In genomic region chr2:152686806-152687267, GRCm38 (mm10) we compare ENCODE assay signal across 8 mouse cellular contexts. TPM values are rescaled to one million over a fixed set of nuclear protein-coding genes. Genes with fewer than 3 reads are reported as not detected.
DNase-seq lines count a peak whose midpoint lies in the region; ATAC-seq lines count a peak whose summit lies in the region.

Gene Mcts2, plus strand, starts transcription at chr2:152687035.

- H3K4me1 ChIP-seq in erythroblast, embryonic 14.5 days (ENCODE audit: control insufficient read depth) = peaks cover 22% of the 10 kb centered on the region
- no peaks in the 10 kb centered on the region for H3K4me1 ChIP-seq in embryonic facial prominence, embryonic 11.5 days (ENCODE audit: control insufficient read depth, insufficient read depth, low read length)
- H3K4me1 ChIP-seq in limb, embryonic 12.5 days (replicated peaks) = peaks cover 14% of the 10 kb centered on the region; the same call in 1 of the 2 replicates
- H3K4me1 ChIP-seq in stomach, embryonic 16.5 days (ENCODE audit: control insufficient read depth, insufficient read depth, low read length) = no peaks in the 10 kb centered on the region

- H3K4me3 ChIP-seq in erythroblast, embryonic 14.5 days (replicated peaks) = peak within 1 kb of the TSS; percentile 82
- peak within 1 kb of the TSS; percentile 37 for H3K4me3 ChIP-seq in embryonic facial prominence, embryonic 11.5 days (ENCODE audit: low read depth, low read length)
- peak within 1 kb of the TSS; percentile 45 for H3K4me3 ChIP-seq in limb, embryonic 12.5 days (replicated peaks)
- peak within 1 kb of the TSS; percentile 49 for H3K4me3 ChIP-seq in stomach, embryonic 16.5 days (replicated peaks; ENCODE audit: low read length)

- no peak within 1 kb of the TSS for H3K27ac ChIP-seq in embryonic facial prominence, embryonic 11.5 days (replicated peaks; ENCODE audit: low read depth, low read length)
- H3K27ac ChIP-seq in limb, embryonic 12.5 days = 0 out of 2 replicates have a peak within 1 kb of the TSS, but pooled peaks have one; percentile 35
- peak within 1 kb of the TSS; percentile 21 for H3K27ac ChIP-seq in stomach, embryonic 16.5 days (ENCODE audit: low read length)

- ATAC-seq in erythroblast, adult 5-6 weeks (replicated peaks; ENCODE audit: low FRiP score, poor library complexity, severe bottlenecking) = no peak
- ATAC-seq in embryonic facial prominence, embryonic 11.5 days (replicated peaks; ENCODE audit: insufficient number of reproducible peaks, low FRiP score, low TSS enrichment, low read depth) = peak; percentile 93
- ATAC-seq in limb, embryonic 12.5 days (ENCODE audit: insufficient number of reproducible peaks, insufficient read depth, low FRiP score, low TSS enrichment, low read depth) = peak; percentile 91
- no peak for ATAC-seq in monocyte, adult 5-6 weeks (replicated peaks; ENCODE audit: insufficient number of reproducible peaks, low FRiP score, low TSS enrichment, poor library complexity, severe bottlenecking)
- peak; percentile 95 for ATAC-seq in stomach, embryonic 16.5 days (ENCODE audit: insufficient read depth, low FRiP score)

- WGBS in embryonic facial prominence, embryonic 11.5 days = 48% methylated on average over 45 of the region's 45 CpGs
- WGBS in limb, embryonic 12.5 days = 46% methylated on average over 45 of the region's 45 CpGs
- WGBS in stomach, embryonic 16.5 days = 41% methylated on average over 45 of the region's 45 CpGs

- DNase-seq in embryonic facial prominence, embryonic 11.5 days (ENCODE audit: low spot score) = peak; percentile 93
- DNase-seq in heart, adult 18-20 months = peak; percentile 95 to 96
- DNase-seq in kidney, adult 8-10 months = peak; percentile 94 to 95

- peak within 1 kb of the TSS; percentile 57 for H3K4me2 ChIP-seq in embryonic facial prominence, embryonic 11.5 days (ENCODE audit: low read depth, low read length)
- H3K4me2 ChIP-seq in limb, embryonic 12.5 days = peak within 1 kb of the TSS; percentile 66
- H3K4me2 ChIP-seq in stomach, embryonic 16.5 days (ENCODE audit: low read depth, low read length) = peak within 1 kb of the TSS; percentile 57

- H3K27me3 ChIP-seq in erythroblast, embryonic 14.5 days (ENCODE audit: control insufficient read depth) = no peaks in the 10 kb centered on the region
- H3K27me3 ChIP-seq in embryonic facial prominence, embryonic 11.5 days (ENCODE audit: control insufficient read depth, insufficient read depth, low read length) = no peaks in the 10 kb centered on the region
- H3K27me3 ChIP-seq in limb, embryonic 12.5 days = no peaks in the 10 kb centered on the region
- no peaks in the 10 kb centered on the region for H3K27me3 ChIP-seq in stomach, embryonic 16.5 days (ENCODE audit: control insufficient read depth, insufficient read depth, low read length)

- peak within 1 kb of the TSS; percentile 38 for H3K9ac ChIP-seq in embryonic facial prominence, embryonic 11.5 days (replicated peaks; ENCODE audit: low read length)
- peak within 1 kb of the TSS; percentile 47 for H3K9ac ChIP-seq in limb, embryonic 12.5 days (replicated peaks)
- peak within 1 kb of the TSS; percentile 59 for H3K9ac ChIP-seq in stomach, embryonic 16.5 days (ENCODE audit: low read length)

- H3K9me3 ChIP-seq in erythroblast, embryonic 14.5 days (ENCODE audit: control insufficient read depth, low read length) = peaks cover 6% of the 10 kb centered on the region
- H3K9me3 ChIP-seq in embryonic facial prominence, embryonic 11.5 days (replicated peaks; ENCODE audit: control insufficient read depth, low read length) = no peaks in the 10 kb centered on the region; the same call in 1 of the 2 replicates
- peaks cover 17% of the 10 kb centered on the region; the same call in 1 of the 2 replicates for H3K9me3 ChIP-seq in limb, embryonic 12.5 days
- H3K9me3 ChIP-seq in stomach, embryonic 16.5 days (replicated peaks; ENCODE audit: control insufficient read depth, low read length) = no peaks in the 10 kb centered on the region; the same call in 1 of the 2 replicates

- peaks cover 93% of the 10 kb centered on the region for H3K36me3 ChIP-seq in erythroblast, embryonic 14.5 days (ENCODE audit: control insufficient read depth)
- peaks cover 39% of the 10 kb centered on the region for H3K36me3 ChIP-seq in embryonic facial prominence, embryonic 11.5 days (replicated peaks; ENCODE audit: control insufficient read depth, insufficient read depth, low read depth, low read length)
- H3K36me3 ChIP-seq in limb, embryonic 12.5 days = peaks cover 99% of the 10 kb centered on the region
- H3K36me3 ChIP-seq in stomach, embryonic 16.5 days (ENCODE audit: control insufficient read depth, insufficient read depth, low read length) = peaks cover 50% of the 10 kb centered on the region

RNA-seq across cellular contexts. Expression of gene Mcts2, which starts in this region (rescaled TPM):
- 0.19 and 0.30 TPM in 2 replicates for polyA plus RNA-seq in erythroblast, embryonic 14.5 days (2012)
- total RNA-seq in erythroblast, adult 5-6 weeks (2015; ENCODE audit: low replicate concordance) = 2.3 TPM in 1 of 2 replicates, not detected in the other
- total RNA-seq in erythroblast, adult 5-6 weeks (2017; ENCODE audit: low replicate concordance) = 1.4 and 3.2 TPM in 2 replicates
- 40.6 and 45.1 TPM in 2 replicates for polyA plus RNA-seq in embryonic facial prominence, embryonic 11.5 days (2014; fragmentation: Nextera tagmentation; extraction: Ambion mirVana)
- 10 to 100 TPM; 15.8 to 16.4 TPM for total RNA-seq in heart, adult 18-20 months (2021)
- 36.3 and 39.2 TPM in 2 replicates for polyA plus RNA-seq in limb, embryonic 12.5 days (2016; fragmentation: Nextera tagmentation; extraction: Ambion mirVana)
- total RNA-seq in monocyte, adult 5-6 weeks (2017) = 10.0 to 12.9 TPM (median 10.6 TPM) in 3 replicates
- polyA plus RNA-seq in stomach, embryonic 16.5 days (2015; fragmentation: Nextera tagmentation; extraction: Ambion mirVana) = 24.0 and 25.2 TPM in 2 replicates

Comparison
In these comparisons a context has a peak if more than half of its experiments do, and no peak if none do; other contexts are left out.
1. RNA of gene Mcts2 (polyA plus RNA-seq): 40.6 to 45.1 TPM in embryonic facial prominence, embryonic 11.5 days, 36.3 to 39.2 TPM in limb, embryonic 12.5 days and 24.0 to 25.2 TPM in stomach, embryonic 16.5 days; 0.19 to 0.30 TPM in erythroblast, embryonic 14.5 days; every median in the first group is over 10 times any median in the second.
2. ATAC-seq: peak in embryonic facial prominence, embryonic 11.5 days (single experiment), limb, embryonic 12.5 days (single experiment) and stomach, embryonic 16.5 days (single experiment); none in erythroblast, adult 5-6 weeks (single experiment) and monocyte, adult 5-6 weeks (single experiment).
3. Peak in every context shown above with its lines, with median percentiles within 50 percentile points of each other: H3K4me3 ChIP-seq, DNase-seq, H3K4me2 ChIP-seq and H3K9ac ChIP-seq.